ENCODE assay signal across 8 mouse cellular contexts in the genomic region with DNA sequence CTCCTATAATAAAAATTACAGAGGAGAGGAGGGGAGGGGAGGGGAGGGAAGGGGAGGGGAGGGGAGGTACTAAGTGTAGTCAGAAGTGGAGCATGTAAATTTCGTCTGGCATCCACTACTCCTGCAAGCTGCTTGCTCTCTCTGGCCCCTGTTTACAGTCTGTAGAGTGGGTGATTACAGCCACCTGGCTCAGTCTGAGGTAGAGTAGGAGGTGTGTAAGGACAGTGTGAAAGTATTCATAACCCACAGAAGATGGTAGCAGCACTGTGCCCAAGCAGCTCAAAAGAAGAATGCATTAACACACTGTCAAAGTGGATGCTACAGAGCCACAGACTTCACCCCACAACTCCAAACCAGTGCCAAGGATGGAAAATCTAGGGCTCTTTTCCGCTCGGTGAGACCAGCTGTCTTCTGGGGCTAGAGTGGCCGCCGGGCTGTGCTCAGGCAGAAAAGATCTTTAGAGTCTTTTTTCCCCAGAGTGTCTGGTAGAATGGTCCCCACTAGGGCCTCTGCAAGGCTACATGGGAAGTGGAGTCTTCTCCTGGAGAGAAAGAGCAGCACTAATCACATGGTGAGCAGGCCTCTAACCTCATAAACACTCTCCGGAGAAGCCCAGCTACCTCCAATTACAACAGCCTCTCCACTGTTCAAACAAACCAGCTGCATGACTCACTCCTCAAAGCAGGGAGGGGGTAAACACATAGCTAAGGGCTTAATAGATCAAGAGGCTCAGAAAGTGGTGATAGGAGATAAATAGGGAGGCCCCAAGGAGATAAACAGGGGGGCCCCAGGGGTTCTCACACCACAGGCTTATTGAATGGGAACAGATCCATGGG. TPM values are rescaled to one million over a fixed set of nuclear protein-coding genes. Genes with fewer than 3 reads are reported as not detected.
DNase-seq lines count a peak whose midpoint lies in the region; ATAC-seq and TF ChIP-seq lines count a peak whose summit lies in the region.

No protein-coding gene starts in this region.

- intact Hi-C loops in heart, adult 2 months (cut with DNase I), result no loop called here

- H3K4me2 ChIP-seq in heart, embryonic 13.5 days, result peak overlapping the region; percentile 53

- H3K4me1 ChIP-seq in heart, embryonic 13.5 days, result peaks cover 23% of the 10 kb centered on the region
- H3K4me1 ChIP-seq in heart, adult 2 months (ENCODE audit: control insufficient read depth, insufficient read depth, low read length), result no peaks in the 10 kb centered on the region
- H3K4me1 ChIP-seq in lung, adult 2 months (ENCODE audit: control insufficient read depth, insufficient read depth, low read length), result 0 out of 2 replicates have a peak, but pooled peaks cover 3% of the 10 kb centered on the region

- no peak overlapping the region for H3K4me3 ChIP-seq in heart, embryonic 13.5 days
- no peak overlapping the region for H3K4me3 ChIP-seq in heart, adult 2 months
- no peak overlapping the region for H3K4me3 ChIP-seq in lung, adult 2 months (replicated peaks; ENCODE audit: extremely low read depth, low read depth, low read length)

- H3K27ac ChIP-seq in heart, embryonic 13.5 days (replicated peaks), result peak overlapping the region; percentile 80
- H3K27ac ChIP-seq in heart, adult 2 months, result no peak overlapping the region

- peak; percentile 42 for ATAC-seq in heart, embryonic 13.5 days (ENCODE audit: extremely low read depth, insufficient number of reproducible peaks, low FRiP score, low TSS enrichment)

- H3K9me3 ChIP-seq in heart, embryonic 13.5 days, result no peaks in the 10 kb centered on the region

- no peaks in the 10 kb centered on the region for H3K79me2 ChIP-seq in heart, adult 2 months (replicated peaks; ENCODE audit: control insufficient read depth, insufficient read depth, low read length)

- H3K36me3 ChIP-seq in heart, embryonic 13.5 days, result no peaks in the 10 kb centered on the region
- no peaks in the 10 kb centered on the region for H3K36me3 ChIP-seq in heart, adult 2 months (ENCODE audit: control insufficient read depth, insufficient read depth, low read length)

- no peak for TF ChIP-seq CTCF in heart, adult 2 months (IDR thresholded peaks at IDR 0.05)
- TF ChIP-seq CTCF in lung, adult 2 months (IDR thresholded peaks at IDR 0.05; ENCODE audit: insufficient read depth, low read length), result no peak

- no peak for TF ChIP-seq POLR2A in heart, adult 2 months (IDR thresholded peaks at IDR 0.05; ENCODE audit: insufficient read depth, low read depth, low read length)
- TF ChIP-seq POLR2A in lung, adult 2 months (IDR thresholded peaks at IDR 0.05; ENCODE audit: borderline replicate concordance, extremely low read depth, low read depth, low read length), result no peak

- no peak for TF ChIP-seq EP300 in heart, adult 2 months (IDR thresholded peaks at IDR 0.05; ENCODE audit: insufficient read depth, low read depth, low read length)

- DNase-seq in heart, adult 2 months, result no peak
- DNase-seq in Muller cell, postnatal 12 days (ENCODE audit: inconsistent ontology term), result peak; percentile 86
- peak; percentile 58 for DNase-seq in forelimb bud, embryonic 11.5 days (ENCODE audit: low read depth, low spot score)
- peak; percentile 58 for DNase-seq in lung, adult 2 months
- DNase-seq in testis, postnatal 10 days (ENCODE audit: low spot score), result no peak
- DNase-seq in ovary, postnatal 10 days (ENCODE audit: low spot score), result no peak
- DNase-seq in T-cell, adult 2 months (ENCODE audit: low spot score), result no peak

- no peak overlapping the region for H3K9ac ChIP-seq in heart, embryonic 13.5 days
- H3K9ac ChIP-seq in heart, adult 2 months (ENCODE audit: low read depth, low read length), result no peak overlapping the region

- H3K27me3 ChIP-seq in heart, embryonic 13.5 days (replicated peaks), result no peaks in the 10 kb centered on the region
- no peaks in the 10 kb centered on the region for H3K27me3 ChIP-seq in heart, adult 2 months (ENCODE audit: control insufficient read depth, insufficient read depth, low read length)

- WGBS in heart, embryonic 13.5 days, result 16% methylated on average over 6 of the region's 6 CpGs
- 47% methylated on average over 6 of the region's 6 CpGs for WGBS in heart, adult 2 months
- 27% methylated on average over 6 of the region's 6 CpGs for WGBS in lung, adult 2 months

RNA-seq across cellular contexts. Expression of a gene that starts 6.1 kb away (rescaled TPM):
- not detected in 2 replicates for polyA plus RNA-seq in heart, embryonic 13.5 days (2015; fragmentation: Nextera tagmentation; extraction: Ambion mirVana)
- total RNA-seq in heart, adult 2 months (2021), result not detected
- not detected in 2 replicates for polyA plus RNA-seq in heart, adult 2 months (2012; rRNA removed)
- polyA plus RNA-seq in lung, adult 2 months (2012; rRNA removed), result not detected in 2 replicates

RNA-seq across cellular contexts. Expression of a gene that starts 9.7 kb away (rescaled TPM):
- 5.9 and 6.4 TPM in 2 replicates for polyA plus RNA-seq in heart, embryonic 13.5 days (2015; fragmentation: Nextera tagmentation; extraction: Ambion mirVana)
- 1 to 10 TPM; 2.0 to 2.1 TPM for total RNA-seq in heart, adult 2 months (2021)
- polyA plus RNA-seq in heart, adult 2 months (2012; rRNA removed), result 1.6 and 1.9 TPM in 2 replicates
- 12.8 and 22.1 TPM in 2 replicates for polyA plus RNA-seq in lung, adult 2 months (2012; rRNA removed)

RNA-seq across cellular contexts. Expression of a gene that starts 44.4 kb away (rescaled TPM):
- 1.3 and 1.7 TPM in 2 replicates for polyA plus RNA-seq in heart, embryonic 13.5 days (2015; fragmentation: Nextera tagmentation; extraction: Ambion mirVana)
- total RNA-seq in heart, adult 2 months (2021), result 10 to 100 TPM; 12.4 to 19.0 TPM
- polyA plus RNA-seq in heart, adult 2 months (2012; rRNA removed), result 4.1 and 6.8 TPM in 2 replicates
- polyA plus RNA-seq in lung, adult 2 months (2012; rRNA removed), result 7.2 and 16.1 TPM in 2 replicates

Comparison
In these comparisons a context has a peak if more than half of its experiments do, and no peak if none do; other contexts are left out.
1. DNase-seq: peak in Muller cell, postnatal 12 days (single experiment), forelimb bud, embryonic 11.5 days (single experiment) and lung, adult 2 months (single experiment); none in heart, adult 2 months (0 of 2), testis, postnatal 10 days (single experiment), ovary, postnatal 10 days (single experiment) and T-cell, adult 2 months (single experiment).